Mouse (Mus musculus) left cerebral cortex, postnatal 36 days (tissue): Measurements from ENCODE around the gene Mfsd4b5. TPM values are rescaled to one million over a fixed set of nuclear protein-coding genes. Genes with fewer than 3 reads are reported as not detected.
A peak's percentile ranks its signal among the peaks of the same experiment; 100 is the strongest.
"Not testable (repeated sequence)": the region's sequence is repeated elsewhere in the genome, so short reads cannot be mapped to it uniquely, and the experiment has no call there.

Experiments
- DNase-seq, 2 experiments: peaks; one replicate each; pipeline ENCODE4 v3.0.0; 2021 to 2022; ENCODE audit warnings: low spot score in 2 of 2, mixed read lengths in 1 of 2
- intact Hi-C: fragments of 180-260 bp; cut with DNase I; formaldehyde crosslinking; loops from one replicate; pipeline ENCODE4 v1.15.1; 2025
- total RNA-seq, 2 experiments: library from RNA; stranded (reverse); gene quantifications; 2 replicates each; pipeline ENCODE4 v1.2.3; 2021

Gene Mfsd4b5
- total RNA-seq, 2 experiments from 2014 or later = 0.43 TPM; not detected in 1

DNA sequence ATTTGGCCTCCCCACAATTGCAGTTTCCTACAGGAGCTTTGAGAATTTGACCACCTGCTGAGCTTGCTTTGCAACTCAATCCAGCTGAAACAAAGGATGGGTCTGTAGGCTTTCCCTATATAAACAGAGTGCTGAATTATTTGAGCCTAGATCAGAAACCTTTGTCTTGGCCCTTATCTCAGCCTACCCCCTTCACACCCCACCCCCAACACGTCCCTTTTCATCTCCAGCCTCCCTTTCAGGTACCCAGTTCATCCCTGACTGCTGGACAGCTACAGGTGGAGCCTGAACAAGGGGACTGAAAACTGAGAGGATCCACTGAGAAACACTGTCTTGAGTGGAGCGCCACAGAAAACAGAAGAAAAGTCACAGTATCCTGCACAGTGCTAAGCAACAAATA, 10.7 kb downstream of the Mfsd4b5 start:
- DNase-seq = no peak
- intact Hi-C loops = no loop called here

DNA sequence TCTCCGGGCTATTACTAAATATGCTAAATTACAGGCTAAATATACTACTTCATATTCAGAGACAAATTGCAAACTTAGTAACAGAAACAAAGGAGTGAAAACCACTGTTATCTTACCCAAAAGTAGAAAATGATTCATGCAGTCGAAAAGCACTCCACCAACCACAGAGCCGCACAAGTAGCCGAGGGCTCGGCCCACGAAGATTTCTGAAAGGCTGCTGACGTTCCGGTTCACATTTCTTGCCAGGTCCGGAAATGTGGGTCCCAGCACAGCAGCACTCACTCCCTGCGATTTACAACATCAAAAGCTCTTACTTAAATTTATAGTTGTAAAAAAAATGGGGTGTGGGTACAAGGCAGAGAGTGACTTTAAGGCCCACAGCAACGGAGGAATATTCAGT, 11.5 kb downstream of the Mfsd4b5 start:
- no peak for DNase-seq
- intact Hi-C loops = no loop called here

DNA sequence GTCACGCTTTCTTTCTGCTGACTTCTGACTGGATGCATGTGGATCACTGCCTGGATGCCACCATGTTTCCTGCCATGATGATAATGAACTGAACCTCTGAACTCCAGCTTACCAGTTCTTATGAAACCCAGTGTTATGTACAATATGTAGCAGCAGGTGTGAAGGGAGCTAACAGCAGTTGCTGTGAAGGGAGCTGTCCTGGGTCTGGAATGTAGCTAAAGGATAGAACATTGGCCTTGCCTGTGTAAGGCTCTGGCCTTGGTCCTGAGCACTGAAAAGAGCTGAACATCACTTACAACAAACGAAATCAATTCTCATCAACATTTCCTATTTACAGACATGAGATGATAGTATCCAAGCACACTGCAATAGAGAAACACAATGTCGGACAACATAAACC, 18.9 kb downstream of the Mfsd4b5 start:
- DNase-seq = no peak
- intact Hi-C loops = loop anchor here (5.0 kb wide), 1 partner anchor 75 kb away; no protein-coding TSS in a partner anchor

DNA sequence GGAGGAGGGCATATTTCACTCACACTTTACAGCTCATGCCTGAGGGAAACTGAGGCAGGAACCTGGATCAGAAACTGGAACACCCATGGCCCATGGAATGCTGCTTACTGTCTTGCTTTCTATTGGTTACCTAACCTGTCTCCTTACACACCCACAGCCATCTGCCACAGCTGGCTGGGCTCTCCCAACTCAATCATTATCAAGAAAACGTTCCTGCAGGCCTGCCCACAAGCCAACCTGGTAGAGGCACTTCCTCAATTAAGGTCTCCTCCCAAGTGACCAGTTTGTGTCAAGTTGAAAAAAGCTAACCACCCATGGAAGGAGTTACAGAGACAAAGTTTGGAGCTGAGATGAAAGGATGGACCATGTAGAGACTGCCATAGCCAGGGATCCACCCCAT, 24.5 kb downstream of the Mfsd4b5 start:
- DNase-seq = no peak
- intact Hi-C loops = no loop called here

DNA sequence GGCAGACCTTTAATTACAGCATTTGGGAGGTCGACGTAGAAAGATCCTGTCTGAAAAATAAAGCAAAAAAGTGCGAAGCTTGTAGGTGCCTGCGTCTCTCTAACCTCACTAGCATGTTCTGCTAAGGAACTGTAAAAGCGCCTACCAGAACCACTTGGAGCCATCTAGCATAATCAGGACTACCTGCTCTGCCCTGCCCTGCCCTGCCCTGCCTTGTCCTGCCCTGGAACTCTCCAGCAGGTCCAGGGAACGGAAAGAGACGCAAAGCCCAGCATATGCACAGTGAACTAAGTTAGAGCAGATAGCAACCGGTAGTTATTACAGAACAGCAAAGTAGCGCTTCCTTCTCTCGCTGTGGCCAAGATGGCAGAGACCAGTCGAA, 26.0 kb downstream of the Mfsd4b5 start:
- intact Hi-C loops = no loop called here
- no peak for DNase-seq

DNA sequence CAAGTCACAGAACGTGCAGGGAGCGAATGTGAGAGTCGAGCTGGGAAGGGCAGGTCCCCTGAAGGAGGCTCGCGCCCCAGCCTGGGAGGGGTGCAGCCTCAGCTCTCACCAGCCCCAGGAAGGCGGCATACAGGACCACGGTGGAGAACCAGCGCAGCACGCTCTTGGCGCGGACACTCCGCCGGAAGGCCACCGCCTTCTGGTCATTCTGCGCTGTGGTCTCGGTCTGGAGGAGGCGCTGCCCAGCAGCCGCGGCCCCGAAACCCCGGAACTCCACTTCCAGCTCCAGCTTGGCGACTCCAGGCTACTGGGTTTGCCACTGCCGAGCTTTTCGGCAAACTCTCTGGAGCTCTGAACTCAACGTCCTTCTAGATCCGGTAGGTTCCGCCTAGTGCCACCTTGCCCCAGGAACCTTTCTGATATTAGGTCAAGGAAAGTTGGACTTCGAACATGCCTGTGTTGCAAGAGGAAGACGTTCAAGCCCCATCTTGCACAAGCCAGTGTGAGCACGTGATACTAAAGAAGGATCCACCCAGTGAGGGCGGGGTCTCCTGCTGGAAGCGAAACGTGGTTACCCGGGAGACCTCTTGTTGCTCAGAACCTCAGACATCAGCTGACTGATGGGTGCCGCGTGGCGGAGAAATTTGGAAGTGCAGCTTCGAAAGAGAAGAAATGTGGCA, 26.5 kb downstream of the Mfsd4b5 start, which contains the start of gene Mfsd4b3:
TSS of gene Mfsd4b3 (minus strand) at position 393 of the 680 bp plus-strand sequence.
- intact Hi-C loops = loop anchor here (5.0 kb wide), 1 partner anchor 67 kb away; the partner anchor contains the start of gene Mfsd4b1
- DNase-seq = peak; percentile 78 to 87

DNA sequence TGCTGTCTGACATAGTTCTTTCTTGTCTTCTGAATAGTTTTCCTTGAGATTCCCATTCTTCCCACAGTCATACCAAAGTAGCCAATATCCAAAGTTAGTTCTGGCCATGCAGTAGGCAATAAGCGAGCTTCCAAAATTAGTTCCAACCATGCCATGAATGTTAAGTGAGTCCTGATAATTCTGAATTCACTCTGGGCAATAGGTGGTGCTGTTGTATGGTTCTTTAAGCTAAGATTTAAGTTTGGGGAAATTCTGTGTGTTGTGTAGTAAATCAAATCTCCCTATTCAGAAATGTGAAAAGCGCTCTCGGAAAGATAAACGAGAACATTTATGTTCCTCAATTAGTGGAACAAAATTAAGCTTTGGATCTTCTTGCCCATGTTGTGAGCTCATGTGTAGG, 28.2 kb downstream of the Mfsd4b5 start:
- no peak for DNase-seq

DNA sequence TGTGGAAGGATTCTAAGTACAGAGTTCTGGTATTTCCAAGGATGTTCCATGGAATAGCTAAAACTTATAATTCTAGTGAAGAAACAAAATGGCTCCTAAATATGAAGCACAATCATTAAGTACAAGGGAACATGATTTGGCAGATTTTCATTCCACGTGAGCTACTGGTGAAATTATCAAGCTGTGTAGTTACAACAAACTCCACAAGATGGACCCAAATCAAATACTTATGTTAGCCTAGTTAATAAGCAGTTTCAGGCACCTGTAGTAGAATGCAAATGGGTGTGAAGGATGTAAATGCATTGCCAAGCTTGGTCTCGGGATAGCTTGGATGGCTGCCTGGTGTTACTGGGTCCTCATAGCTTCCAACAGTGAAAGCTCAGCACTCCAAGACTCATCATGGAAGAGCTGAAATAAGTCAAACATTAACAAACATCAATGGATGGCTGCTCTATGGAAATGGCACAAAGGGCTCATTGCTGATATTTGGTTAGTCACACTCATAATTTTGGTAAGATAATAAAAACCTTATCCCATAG, 30.0 kb downstream of the Mfsd4b5 start:
- intact Hi-C loops = loop anchor here (5.0 kb wide), 1 partner anchor 71 kb away; the partner anchor contains the start of gene Mfsd4b1
- no peak for DNase-seq

More for the DNA sequence above, 28.2 kb downstream of the Mfsd4b5 start:
- intact Hi-C loops = loop anchor here (1.0 to 5.0 kb wide), 2 partner anchors 69 to 254 kb away; partner anchors contain the start of gene Mfsd4b1

DNA sequence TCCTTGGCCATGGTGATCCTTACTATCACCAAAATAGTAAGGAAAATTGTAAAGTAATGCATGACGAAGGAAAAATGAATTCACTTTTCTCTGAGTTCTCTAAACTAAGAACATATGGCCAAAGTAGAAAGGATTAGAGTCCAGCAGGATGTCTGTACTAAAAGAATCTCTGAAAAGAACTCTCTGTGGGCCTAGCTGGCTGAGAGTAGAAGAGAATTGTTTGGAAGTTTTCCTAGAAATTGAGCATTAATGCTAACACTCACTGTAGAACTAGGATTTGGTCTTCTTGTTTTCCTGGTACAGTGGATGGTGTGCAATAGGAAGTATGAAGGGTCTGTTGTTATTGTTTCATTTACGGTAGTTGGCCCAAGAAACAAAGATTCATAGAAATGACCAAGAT, 31.3 kb downstream of the Mfsd4b5 start:
- intact Hi-C loops = loop anchor here (5.0 kb wide), 1 partner anchor 72 kb away; the partner anchor contains the start of gene Mfsd4b1
- DNase-seq = no peak

DNA sequence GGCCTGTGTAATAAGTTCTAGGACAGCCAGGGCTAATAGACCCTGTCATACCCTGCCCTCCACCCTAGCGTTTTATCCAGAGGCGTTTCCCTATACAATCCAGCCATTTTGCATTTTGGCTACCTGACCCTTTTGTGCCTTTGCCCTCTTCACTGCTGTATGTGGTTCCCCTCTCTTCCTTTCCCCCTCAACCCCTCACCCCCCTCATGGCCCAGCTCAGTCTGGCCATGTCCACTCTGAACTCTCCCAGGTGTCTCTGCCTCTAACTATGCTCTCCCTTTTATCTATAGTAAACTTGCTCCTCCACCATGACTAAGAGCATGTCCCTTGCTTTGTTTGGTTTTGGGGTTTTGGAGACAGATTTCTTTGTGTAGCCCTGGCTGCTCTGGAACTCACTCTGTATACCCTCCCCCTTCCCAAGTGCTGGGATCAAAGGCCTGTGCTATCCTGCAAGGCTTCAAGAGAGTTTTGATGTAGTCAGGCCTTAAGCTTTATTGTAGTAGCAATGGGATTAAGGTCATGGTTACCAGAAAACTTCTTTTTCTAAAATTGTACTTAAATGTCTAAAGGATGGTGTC, 37.0 kb downstream of the Mfsd4b5 start:
- intact Hi-C loops = no loop called here
- no peak for DNase-seq

DNA sequence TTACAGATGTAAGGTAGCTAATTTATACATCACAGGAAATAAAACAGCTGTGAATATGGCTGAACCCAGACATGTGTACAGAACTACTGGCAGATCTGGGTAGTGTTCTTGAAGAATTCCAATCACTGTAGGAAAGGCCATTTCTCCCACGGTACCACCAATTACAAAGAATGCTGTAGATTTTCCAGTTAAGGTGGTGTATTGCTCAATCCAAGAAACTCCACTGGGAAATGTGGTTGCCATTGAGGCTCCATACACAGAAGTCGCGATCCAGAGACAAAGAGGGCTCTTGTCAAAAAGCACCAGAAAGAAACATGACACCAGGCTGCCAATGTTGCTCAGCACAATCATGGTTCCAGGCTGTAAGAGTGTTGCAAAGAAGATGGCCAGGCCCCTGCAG, 39.3 kb downstream of the Mfsd4b5 start:
- intact Hi-C loops, DNase-seq: not testable (repeated sequence)

DNA sequence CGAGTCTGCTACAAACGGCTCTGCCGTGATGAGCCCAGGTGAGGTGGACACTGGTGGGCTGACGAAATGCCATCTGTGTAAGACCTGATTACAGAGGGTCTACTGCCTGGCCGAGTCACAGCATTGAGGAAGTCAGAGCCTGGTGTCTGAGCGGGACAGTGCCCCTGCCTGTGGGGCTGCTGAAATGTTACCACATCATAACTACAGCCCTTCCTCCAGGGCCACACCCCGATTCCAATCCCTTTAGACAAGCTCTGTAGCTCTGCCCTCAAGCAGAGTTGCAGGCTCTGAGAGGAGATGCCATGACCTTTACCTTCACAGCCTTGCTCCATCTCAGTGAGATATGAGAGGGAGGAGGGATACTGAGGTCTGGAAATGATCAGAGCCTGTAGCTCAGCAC, 49.9 kb downstream of the Mfsd4b5 start:
- DNase-seq = no peak
- intact Hi-C loops = no loop called here

DNA sequence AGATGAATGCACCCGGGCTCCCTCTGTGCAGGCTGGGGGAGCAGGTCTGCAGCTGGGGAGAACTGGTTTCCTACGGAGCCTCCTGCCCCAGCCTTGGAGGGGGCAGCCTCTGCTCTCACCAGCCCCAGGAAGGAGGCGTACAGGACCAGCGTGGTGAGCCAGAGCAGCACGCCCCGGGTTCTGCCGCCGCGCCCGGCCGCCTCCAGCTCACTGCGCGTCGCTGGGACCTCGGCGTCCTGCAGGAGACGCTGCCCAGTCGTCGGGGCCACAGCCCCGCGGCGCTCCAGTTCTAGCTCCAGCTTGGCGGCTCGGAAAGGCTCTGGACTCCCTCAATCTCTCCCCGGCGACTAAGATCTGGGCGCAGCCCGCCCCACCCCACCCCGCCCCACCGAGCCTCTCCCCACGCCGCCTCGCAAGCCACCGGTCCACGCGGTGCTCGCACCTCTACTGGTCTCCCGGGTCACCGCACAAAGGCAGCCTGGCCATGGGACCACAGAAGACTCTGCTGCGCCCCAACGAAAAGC, 59.8 kb downstream of the Mfsd4b5 start, which contains the start of gene Mfsd4b2:
TSS of gene Mfsd4b2 (minus strand) at position 308 of the 524 bp plus-strand sequence.
- DNase-seq = no peak
- intact Hi-C loops = no loop called here

DNA sequence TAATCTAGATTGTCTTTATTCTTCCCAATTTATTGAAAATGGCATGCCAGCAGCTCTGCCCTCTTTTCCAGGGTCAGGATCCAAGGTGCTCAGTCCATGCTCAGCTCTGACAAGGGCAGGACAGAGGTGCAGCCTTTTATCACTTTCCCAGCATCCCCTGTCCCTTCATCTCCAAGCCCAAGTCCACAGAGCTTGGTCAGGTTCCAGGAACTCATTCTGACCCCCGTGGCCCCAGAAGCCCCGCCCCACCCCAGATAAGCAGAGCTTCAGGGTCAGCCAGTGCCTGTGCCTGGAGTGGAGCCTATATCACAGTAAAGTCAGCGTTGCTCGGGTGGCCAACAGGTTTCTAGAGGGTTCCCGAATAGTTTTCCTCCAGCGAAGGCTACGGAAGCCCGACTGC, 61.9 kb downstream of the Mfsd4b5 start:
- DNase-seq, intact Hi-C loops: not testable (repeated sequence)

DNA sequence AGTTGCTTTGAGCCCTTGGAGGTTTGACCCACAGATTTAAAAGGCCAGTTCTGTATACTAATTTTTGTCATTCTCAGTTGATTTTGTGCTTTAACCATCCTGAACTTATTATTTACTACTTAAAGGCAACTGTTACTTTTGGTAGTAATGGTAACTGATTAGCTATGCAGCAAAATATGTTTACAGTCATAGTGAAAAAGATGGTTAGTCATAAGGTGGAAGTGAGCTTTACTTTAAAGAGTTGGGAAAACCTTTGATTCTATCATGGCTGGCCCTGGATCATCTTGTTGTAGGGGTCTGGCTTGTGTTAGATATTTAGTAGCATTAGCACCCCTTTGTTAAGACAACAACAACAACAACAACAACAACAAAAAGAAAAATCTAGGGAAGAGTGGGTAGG, 73.8 kb downstream of the Mfsd4b5 start:
- intact Hi-C loops = no loop called here
- no peak for DNase-seq

DNA sequence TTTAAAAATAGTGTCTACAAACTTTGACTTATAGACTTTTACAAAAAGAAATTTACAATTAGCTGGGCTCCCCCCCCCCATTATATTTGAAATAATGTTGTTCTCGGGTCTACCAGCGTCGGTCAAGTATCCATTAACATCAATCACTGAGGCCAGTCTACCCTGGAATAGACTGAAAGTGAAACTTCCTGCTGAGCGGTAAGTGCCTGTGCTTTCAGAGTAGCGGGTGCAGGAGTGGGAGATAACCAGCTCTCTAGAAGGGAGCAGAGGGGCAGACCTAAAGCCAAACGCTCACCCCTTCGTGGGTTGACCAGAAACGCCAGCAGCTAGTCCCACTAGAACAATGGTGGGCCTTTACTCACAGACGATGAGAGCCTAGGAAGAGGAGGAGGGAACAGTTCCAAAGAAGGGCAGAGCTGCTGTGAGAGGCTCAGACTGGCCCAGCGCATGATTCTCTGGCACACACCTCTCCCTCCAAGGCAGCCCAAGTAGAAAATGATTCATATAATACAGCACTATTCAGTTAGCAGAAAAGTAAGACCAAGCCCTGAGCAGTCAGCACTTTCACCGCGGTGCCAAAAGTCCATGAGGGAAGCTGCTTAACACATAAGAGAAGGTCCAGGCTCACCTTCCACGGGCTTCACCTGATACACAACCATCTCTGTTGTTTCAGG, 77.5 kb downstream of the Mfsd4b5 start:
- intact Hi-C loops = no loop called here
- DNase-seq = no peak
